Mouse (Mus musculus) heart, embryonic 15.5 days (tissue): ENCODE measurements around the gene Dlg2. TPM values are rescaled to one million over a fixed set of nuclear protein-coding genes. Genes with fewer than 3 reads are reported as not detected.
A peak's percentile ranks its signal among the peaks of the same experiment; 100 is the strongest.

Experiments used
- ATAC-seq: fragments of 200-750 bp; cut with Nextera tagmentation; replicated peaks from 2 replicates; pipeline ENCODE4 v1.8.0; 2017; ENCODE audit warnings: low read depth, moderate TSS enrichment; ENCODE audit not compliant: insufficient number of reproducible peaks, insufficient read depth, low FRiP score
- H3K27ac ChIP-seq: fragments of 300-500 bp; sonication (generic); 2 replicates; pipeline ENCODE4 v1.5.1; 2015; ENCODE audit warnings: mild to moderate bottlenecking, inconsistent platforms
- H3K27me3 ChIP-seq: fragments of 300-500 bp; sonication (generic); 2 replicates; pipeline ENCODE4 v1.6.1; 2015; ENCODE audit warnings: inconsistent platforms
- H3K36me3 ChIP-seq: fragments of 300-500 bp; sonication (generic); 2 replicates; pipeline ENCODE4 v1.6.1; 2015; ENCODE audit warnings: mild to moderate bottlenecking, inconsistent platforms
- H3K4me1 ChIP-seq: fragments of 300-500 bp; sonication (generic); replicated peaks from 2 replicates; pipeline ENCODE4 v1.6.1; 2015; ENCODE audit warnings: inconsistent platforms
- H3K4me2 ChIP-seq: fragments of 300-500 bp; sonication (generic); 2 replicates; pipeline ENCODE4 v1.6.1; 2015; ENCODE audit warnings: inconsistent platforms, mild to moderate bottlenecking, moderate library complexity
- H3K4me3 ChIP-seq: fragments of 300-500 bp; sonication (generic); 2 replicates; pipeline ENCODE4 v1.5.1; 2015; ENCODE audit warnings: mild to moderate bottlenecking, inconsistent platforms
- H3K9ac ChIP-seq: fragments of 300-500 bp; sonication (generic); 2 replicates; pipeline ENCODE4 v1.6.1; 2015; ENCODE audit warnings: mild to moderate bottlenecking, inconsistent platforms
- H3K9me3 ChIP-seq: fragments of 300-500 bp; sonication (generic); replicated peaks from 2 replicates; pipeline ENCODE4 v1.6.1; 2016; ENCODE audit warnings: inconsistent platforms
- WGBS: fragments of 180-500 bp; shearing (Covaris S2); methylation state at CpG from one replicate; pipeline ENCODE4 v1.1.7; 2015; ENCODE audit warnings: mixed read lengths; 5-methylcytosine and 5-hydroxymethylcytosine counted together
- polyA plus RNA-seq: library from polyadenylated mRNA; unstranded; fragments of >200 nt; fragmentation: Nextera tagmentation; extraction: Ambion mirVana; gene quantifications from 2 replicates; pipeline ENCODE4 v1.2.1, GENCODE M21; 2015

Gene Dlg2
- polyA plus RNA-seq, 1 experiment from 2014 or later, result 6.3 TPM

DNA sequence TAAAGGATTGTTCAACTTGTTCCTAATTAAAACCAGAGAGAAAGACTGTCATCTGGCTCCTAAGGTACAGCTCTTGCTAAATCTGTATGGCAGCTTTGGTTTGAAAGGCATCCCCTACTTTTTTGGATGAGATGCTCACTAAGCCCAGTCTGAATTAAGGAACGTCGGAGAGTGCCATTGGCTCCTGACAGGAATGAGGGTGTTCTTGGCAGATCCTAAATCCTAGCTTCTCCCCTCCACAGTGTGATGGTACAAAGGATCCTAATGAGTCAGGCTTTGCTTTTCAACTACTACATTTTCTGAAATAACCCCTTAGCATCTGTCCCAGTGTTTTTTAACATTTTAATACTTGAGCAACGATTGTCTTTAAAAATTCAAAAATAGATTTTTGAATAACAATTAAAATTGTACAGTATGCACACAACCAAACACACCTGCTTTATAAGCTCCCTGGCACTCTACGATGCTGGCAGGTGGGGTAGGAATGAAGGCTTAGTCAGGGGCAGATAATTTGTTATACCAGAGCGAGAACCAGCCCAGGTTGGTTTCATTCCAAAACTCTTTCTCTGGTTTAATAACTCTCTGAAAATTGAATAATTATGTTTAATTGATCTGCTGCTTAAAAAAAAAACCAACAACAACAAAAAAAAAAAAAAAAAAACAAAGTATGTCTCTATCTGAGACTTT, 1527.4 kb downstream of the Dlg2 start:
- no peak overlapping the region for H3K9ac ChIP-seq
- H3K9me3 ChIP-seq, result no peaks in the 10 kb centered on the region
- H3K27me3 ChIP-seq, result no peaks in the 10 kb centered on the region
- no peak overlapping the region for H3K4me2 ChIP-seq
- H3K36me3 ChIP-seq, result no peaks in the 10 kb centered on the region
- ATAC-seq, result no peak
- no peaks in the 10 kb centered on the region for H3K4me1 ChIP-seq
- no peak overlapping the region for H3K4me3 ChIP-seq
- H3K27ac ChIP-seq, result no peak overlapping the region
- WGBS, result 81% methylated on average over 5 of the region's 5 CpGs

DNA sequence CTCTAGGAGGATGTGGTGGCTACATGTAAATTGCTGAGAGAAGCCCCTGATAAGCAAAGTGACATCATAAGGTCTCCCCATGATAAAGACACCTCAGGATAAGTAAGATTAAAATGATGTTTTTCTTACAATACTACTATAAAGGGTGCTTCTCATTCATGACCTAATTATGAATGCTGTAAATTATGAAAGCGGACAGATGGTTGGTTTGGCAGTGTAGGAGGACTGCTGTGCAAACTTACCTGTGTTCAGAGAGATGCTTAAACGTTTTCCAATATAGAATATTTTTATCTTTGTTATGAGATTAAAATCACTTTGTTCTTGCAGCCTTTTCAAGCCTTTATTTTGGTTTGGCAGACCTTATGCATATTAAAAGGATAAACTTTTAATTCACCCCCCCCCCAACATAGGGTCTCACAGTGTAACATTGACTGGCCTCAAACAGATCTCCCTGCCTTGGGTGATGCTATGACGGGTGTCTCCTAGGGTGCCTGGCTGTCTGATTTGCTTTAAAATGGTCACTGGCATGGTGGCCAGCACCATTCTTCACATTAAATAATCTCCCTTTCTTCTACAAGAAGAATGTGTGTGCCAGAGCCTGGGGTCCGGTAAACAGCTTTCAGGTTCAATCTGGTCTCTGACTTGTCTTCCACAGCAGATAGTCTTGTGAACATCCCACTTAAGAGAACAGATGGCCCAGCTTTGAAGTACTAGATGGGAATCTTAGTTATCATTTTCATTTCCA, 1529.4 kb downstream of the Dlg2 start:
- Histone ChIP-seq H3K4me3 (no peak overlapping the region), H3K9me3 (no peaks in the 10 kb centered on the region), H3K9ac (no peak overlapping the region), H3K27me3 (no peaks in the 10 kb centered on the region), H3K4me1 (no peaks in the 10 kb centered on the region), H3K4me2 (no peak overlapping the region), H3K36me3 (no peaks in the 10 kb centered on the region), H3K27ac (no peak overlapping the region)
- WGBS, result 70% methylated on average over 4 of the region's 4 CpGs
- ATAC-seq, result no peak

DNA sequence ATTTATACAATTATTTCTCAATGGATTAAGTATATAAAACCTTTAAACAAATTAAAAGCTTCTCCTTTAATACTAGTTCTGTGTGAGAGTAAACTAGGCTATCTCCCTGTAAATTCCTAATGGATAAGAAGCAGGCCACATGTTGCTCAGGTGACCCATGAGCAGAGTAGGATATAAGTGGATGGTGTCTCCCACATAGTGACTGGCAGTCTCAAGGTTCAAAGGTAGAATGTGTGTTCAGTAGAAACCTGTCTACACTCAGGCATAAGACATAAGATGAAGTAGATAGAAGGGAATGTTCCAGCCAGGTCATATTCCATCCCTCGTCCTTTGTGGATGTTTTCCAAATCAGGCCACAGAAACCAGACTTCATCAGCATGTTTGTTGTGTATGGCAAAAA, 1532.2 kb downstream of the Dlg2 start:
- WGBS, result 76% methylated on average over 1 of the region's 1 CpGs
- Histone ChIP-seq H3K27me3 (no peaks in the 10 kb centered on the region), H3K9ac (no peak overlapping the region), H3K9me3 (no peaks in the 10 kb centered on the region), H3K4me2 (no peak overlapping the region), H3K4me3 (no peak overlapping the region), H3K27ac (no peak overlapping the region), H3K4me1 (no peaks in the 10 kb centered on the region), H3K36me3 (no peaks in the 10 kb centered on the region)
- no peak for ATAC-seq

DNA sequence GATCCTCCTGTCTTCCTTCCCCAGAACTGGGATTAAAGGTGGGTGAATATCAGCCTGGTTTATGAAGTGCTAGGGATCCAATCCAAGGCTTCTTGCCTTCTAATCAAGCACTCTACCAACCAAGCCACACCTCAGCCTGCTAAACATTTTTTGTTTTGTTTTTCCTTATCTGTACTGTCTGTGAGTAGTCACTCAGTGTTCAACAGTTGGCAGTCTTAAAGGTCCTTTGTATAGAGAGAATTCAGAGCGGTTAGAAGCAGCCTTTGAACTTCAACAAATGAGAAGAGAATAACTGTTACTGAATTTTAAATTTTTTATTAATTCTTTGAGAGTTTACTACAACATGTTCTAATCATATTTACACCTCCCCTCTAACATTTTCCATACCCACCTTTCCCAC, 1548.5 kb downstream of the Dlg2 start:
- no peaks in the 10 kb centered on the region for H3K36me3 ChIP-seq
- no peaks in the 10 kb centered on the region for H3K4me1 ChIP-seq
- H3K4me3 ChIP-seq, result no peak overlapping the region
- no peak overlapping the region for H3K4me2 ChIP-seq
- H3K9ac ChIP-seq, result no peak overlapping the region
- no peaks in the 10 kb centered on the region for H3K9me3 ChIP-seq
- H3K27ac ChIP-seq, result no peak overlapping the region
- no peak for ATAC-seq
- no peaks in the 10 kb centered on the region for H3K27me3 ChIP-seq
- WGBS, result 70% methylated on average over 1 of the region's 1 CpGs

DNA sequence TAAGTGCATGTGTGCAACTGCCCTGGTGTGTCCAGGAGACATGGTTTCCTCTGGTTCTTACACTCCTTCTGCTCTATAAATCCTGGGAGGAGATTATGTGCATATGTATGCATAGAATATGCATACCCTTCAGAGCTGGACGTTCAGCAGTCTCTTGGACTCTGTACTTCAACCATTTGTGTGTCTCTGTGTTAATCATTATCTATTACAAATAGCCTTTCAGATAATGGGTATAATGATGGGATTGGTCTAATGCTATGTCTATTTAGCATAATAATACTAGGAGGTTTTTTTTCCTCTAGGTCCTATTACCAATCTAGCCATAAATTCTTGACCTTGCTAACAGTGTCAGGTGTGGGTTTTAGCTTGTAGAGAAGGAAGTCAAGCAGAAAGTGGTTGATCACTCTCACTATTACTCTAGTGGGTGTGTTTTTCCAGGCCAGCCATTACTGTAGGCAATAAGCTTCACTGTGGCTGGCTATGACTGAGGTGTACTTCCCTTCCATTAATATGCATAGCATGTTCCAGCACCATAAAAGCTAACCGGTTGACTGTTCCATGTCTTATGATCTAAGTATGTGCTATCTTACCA, 1549.1 kb downstream of the Dlg2 start:
- ATAC-seq, result no peak
- no peak overlapping the region for H3K9ac ChIP-seq
- no peaks in the 10 kb centered on the region for H3K36me3 ChIP-seq
- no peaks in the 10 kb centered on the region for H3K9me3 ChIP-seq
- 80% methylated on average over 2 of the region's 2 CpGs for WGBS
- no peak overlapping the region for H3K4me2 ChIP-seq
- H3K27me3 ChIP-seq, result no peaks in the 10 kb centered on the region
- no peak overlapping the region for H3K27ac ChIP-seq
- no peaks in the 10 kb centered on the region for H3K4me1 ChIP-seq
- no peak overlapping the region for H3K4me3 ChIP-seq

DNA sequence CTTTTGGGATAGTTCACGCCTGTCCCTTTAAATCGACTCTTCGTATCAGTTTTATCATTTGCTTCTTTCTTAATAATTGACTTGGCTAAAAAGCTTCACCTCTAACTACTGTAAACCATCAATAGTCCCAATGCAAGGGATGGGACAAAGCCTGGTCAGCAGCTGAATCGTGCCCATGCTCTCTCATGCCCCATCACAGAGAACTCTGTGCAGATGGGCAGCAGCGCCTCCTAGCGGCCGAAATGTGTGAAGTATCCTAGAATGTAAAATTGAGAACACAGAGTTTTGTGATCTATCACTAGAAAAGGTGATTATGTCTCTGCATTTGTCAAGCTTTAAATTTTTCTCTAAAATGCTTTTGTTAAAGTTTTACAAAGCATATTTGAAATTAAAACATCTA, 1550.6 kb downstream of the Dlg2 start:
- Histone ChIP-seq H3K27ac (no peak overlapping the region), H3K9me3 (no peaks in the 10 kb centered on the region), H3K4me3 (no peak overlapping the region), H3K4me2 (no peak overlapping the region), H3K4me1 (no peaks in the 10 kb centered on the region), H3K9ac (no peak overlapping the region), H3K36me3 (no peaks in the 10 kb centered on the region), H3K27me3 (no peaks in the 10 kb centered on the region)
- 0 out of 2 replicates have a peak, but pooled peaks have one; percentile 53 for ATAC-seq
- WGBS, result 39% methylated on average over 7 of the region's 7 CpGs

DNA sequence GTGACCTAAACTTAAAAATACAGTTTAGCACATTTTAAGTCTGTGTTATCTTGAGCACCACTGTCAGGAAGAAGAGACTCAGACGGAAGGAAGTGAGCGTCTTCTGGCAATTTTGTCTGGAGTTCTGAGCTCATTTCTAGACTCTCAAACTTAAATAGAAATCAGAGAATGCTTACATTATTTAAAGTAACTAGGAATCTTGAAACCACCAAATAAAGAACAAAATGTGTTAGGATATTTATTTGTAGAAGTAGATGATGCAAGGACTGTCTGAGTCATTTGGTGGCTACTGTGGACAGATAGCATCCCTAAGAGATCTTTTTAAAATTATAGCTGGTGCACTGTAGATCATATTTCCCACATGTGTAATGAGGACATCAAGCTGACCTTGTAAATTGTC, 1557.8 kb downstream of the Dlg2 start:
- H3K36me3 ChIP-seq, result no peaks in the 10 kb centered on the region

DNA sequence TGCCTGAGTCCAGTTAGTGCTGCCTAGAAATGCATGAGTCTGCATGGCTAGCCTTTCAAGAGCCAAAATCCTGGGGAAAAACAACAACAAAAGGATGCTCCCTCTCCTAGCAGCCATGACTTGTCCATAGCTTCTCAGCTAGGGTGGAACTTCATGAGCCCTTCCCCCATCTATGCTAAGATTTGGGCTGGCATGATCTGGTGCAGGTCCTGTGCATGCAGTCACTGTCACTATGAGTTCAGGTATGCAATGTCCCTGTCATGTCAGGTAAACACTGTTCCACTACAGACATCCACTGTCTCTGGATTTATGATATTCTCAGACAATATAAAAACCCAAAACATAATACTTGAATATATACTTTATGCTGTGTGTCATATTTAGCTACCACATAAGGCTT, 1563.7 kb downstream of the Dlg2 start:
- ATAC-seq, result no peak
- H3K9me3 ChIP-seq, result no peaks in the 10 kb centered on the region
- no peaks in the 10 kb centered on the region for H3K27me3 ChIP-seq
- H3K4me2 ChIP-seq, result no peak overlapping the region
- no peaks in the 10 kb centered on the region for H3K36me3 ChIP-seq
- H3K27ac ChIP-seq, result no peak overlapping the region
- H3K9ac ChIP-seq, result no peak overlapping the region
- no peaks in the 10 kb centered on the region for H3K4me1 ChIP-seq
- no peak overlapping the region for H3K4me3 ChIP-seq

More for the DNA sequence above, 1557.8 kb downstream of the Dlg2 start:
- WGBS, result 62% methylated on average over 2 of the region's 2 CpGs
- Histone ChIP-seq H3K4me3 (no peak overlapping the region), H3K27ac (no peak overlapping the region), H3K27me3 (no peaks in the 10 kb centered on the region), H3K4me1 (no peaks in the 10 kb centered on the region), H3K4me2 (no peak overlapping the region), H3K9ac (no peak overlapping the region), H3K9me3 (no peaks in the 10 kb centered on the region)
- ATAC-seq, result no peak

DNA sequence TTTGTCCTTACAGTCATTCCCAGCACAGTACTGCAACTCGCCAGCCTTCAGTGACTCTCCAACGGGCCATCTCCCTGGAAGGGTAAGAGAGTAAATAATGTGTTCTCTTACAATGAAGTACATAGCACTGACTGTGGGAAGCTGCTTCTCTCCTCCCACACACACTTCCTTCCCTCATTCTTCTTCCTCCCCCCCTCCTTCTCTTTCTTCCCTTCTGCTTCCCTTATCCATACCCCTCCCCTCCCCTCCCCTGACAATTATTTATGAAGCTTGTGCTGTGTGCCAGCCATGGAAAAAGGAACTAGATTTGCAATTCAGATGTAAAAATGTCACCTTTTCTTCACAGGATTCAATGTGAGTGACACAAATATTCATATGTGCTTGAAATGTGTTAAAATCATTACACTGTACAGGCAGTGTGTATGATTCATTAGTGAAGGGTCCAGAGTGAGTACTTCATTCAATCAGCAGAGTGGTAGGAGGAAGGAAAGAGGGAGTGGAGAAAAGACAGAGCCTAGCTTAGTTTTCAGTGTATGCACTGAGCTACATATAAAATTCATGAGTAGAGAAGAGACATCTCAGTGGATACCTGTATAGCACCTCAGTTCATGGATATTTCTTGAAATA, 1564.4 kb downstream of the Dlg2 start:
- 54% methylated on average over 2 of the region's 2 CpGs for WGBS
- Histone ChIP-seq H3K9me3 (no peaks in the 10 kb centered on the region), H3K4me2 (no peak overlapping the region), H3K4me3 (no peak overlapping the region), H3K9ac (no peak overlapping the region), H3K27ac (no peak overlapping the region), H3K4me1 (no peaks in the 10 kb centered on the region), H3K36me3 (no peaks in the 10 kb centered on the region), H3K27me3 (no peaks in the 10 kb centered on the region)
- ATAC-seq, result no peak

DNA sequence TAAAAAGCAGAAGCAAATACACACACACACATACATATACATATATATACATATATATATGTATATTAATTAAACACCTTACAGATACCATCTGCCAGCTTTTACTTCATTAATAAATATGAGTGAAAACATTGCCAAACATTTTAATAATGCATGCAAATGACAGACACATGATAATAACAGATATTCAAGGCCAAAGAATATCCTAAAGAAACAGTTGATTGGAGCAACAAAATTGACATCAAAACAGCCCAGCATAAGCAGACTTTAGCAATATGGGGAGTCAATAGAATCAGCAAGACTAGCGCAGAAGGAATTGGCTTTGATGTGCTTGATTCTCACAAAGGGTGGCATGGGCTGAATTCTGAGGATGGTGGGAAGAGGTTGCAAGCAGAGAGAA, 1568.5 kb downstream of the Dlg2 start:
- no peaks in the 10 kb centered on the region for H3K4me1 ChIP-seq
- no peak overlapping the region for H3K27ac ChIP-seq
- ATAC-seq, result no peak
- no peaks in the 10 kb centered on the region for H3K27me3 ChIP-seq
- 88% methylated on average over 1 of the region's 1 CpGs for WGBS
- no peak overlapping the region for H3K4me2 ChIP-seq
- no peaks in the 10 kb centered on the region for H3K36me3 ChIP-seq
- H3K9ac ChIP-seq, result no peak overlapping the region
- H3K4me3 ChIP-seq, result no peak overlapping the region
- H3K9me3 ChIP-seq, result no peaks in the 10 kb centered on the region

DNA sequence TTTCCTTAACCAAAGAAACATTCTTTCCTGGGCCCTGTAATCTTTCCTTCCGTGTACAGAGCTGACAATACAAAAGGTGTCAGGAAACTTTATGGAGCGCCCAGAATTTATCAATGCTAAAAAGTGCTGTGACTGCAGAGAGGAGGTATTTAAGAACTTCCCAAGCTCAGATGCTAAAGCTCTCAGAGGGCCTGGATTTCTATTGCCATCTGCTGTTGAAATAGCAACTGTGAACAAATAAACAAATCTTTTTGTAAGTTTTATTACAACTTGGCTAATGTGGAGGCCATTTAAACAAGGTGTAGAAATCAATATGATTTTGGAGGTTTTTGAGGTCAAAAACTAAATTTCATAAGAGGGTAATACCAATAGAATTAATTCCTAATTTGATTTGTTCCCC, 1570.8 kb downstream of the Dlg2 start:
- Histone ChIP-seq H3K9ac (no peak overlapping the region), H3K9me3 (no peaks in the 10 kb centered on the region), H3K4me2 (no peak overlapping the region), H3K27me3 (no peaks in the 10 kb centered on the region), H3K4me1 (no peaks in the 10 kb centered on the region), H3K4me3 (no peak overlapping the region), H3K36me3 (no peaks in the 10 kb centered on the region), H3K27ac (no peak overlapping the region)
- 23% methylated on average over 2 of the region's 2 CpGs for WGBS
- ATAC-seq, result no peak
